Mouse (Mus musculus): ENCODE measurements around the gene Sp7.

- TF ChIP-seq CTCF (IDR thresholded peaks at IDR 0.05; ENCODE audit: low read depth): no peak
- no peak for TF ChIP-seq EP300 (IDR thresholded peaks at IDR 0.05; ENCODE audit: low read depth)
Measured at GRCm38 (mm10) chr15:102376453-102377162, 9.6 kb upstream of the Sp7 start.
